Mouse (Mus musculus) cerebellum, adult 2 months (tissue): ENCODE measurements around the gene Ppil1.

Source experiments
- CTCF ChIP-seq: fragments of 200-500 bp; IDR thresholded peaks from 2 replicates; pipeline ENCODE4 v1.5.1; 2011; ENCODE audit warnings: low read depth, mild to moderate bottlenecking, control low read depth, low read length, moderate library complexity, borderline replicate concordance; ENCODE audit not compliant: insufficient read depth
- POLR2A ChIP-seq: fragments of 200-500 bp; IDR thresholded peaks from 2 replicates; pipeline ENCODE4 v1.6.1; 2011; ENCODE audit warnings: low read length, control low read depth, borderline replicate concordance; ENCODE audit not compliant: insufficient read depth

DNA sequence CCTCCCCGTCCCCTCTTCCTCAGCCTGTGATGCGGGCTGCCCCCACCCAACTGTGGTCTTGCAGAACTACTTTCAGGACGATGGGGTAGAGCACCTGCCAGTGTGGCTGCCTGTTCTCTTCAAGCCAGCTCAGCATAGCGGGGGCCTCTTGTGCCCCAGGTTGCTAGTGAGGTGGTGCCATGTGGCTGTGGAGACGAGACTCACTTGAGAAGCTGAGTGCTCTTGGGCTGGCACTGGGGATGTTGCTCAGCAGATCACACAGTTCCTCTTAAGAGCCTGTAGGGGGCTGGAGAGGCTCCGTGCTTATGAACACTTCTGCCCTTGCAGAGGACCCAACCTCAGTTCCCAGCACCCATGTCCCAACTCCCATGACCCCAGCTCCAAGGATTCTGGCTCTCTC is 33.8 kb upstream of the Ppil1 start:
- TF ChIP-seq POLR2A: no peak
- no peak for TF ChIP-seq CTCF
